Mouse (Mus musculus): Measurements from ENCODE around the gene Rassf2.

DNA sequence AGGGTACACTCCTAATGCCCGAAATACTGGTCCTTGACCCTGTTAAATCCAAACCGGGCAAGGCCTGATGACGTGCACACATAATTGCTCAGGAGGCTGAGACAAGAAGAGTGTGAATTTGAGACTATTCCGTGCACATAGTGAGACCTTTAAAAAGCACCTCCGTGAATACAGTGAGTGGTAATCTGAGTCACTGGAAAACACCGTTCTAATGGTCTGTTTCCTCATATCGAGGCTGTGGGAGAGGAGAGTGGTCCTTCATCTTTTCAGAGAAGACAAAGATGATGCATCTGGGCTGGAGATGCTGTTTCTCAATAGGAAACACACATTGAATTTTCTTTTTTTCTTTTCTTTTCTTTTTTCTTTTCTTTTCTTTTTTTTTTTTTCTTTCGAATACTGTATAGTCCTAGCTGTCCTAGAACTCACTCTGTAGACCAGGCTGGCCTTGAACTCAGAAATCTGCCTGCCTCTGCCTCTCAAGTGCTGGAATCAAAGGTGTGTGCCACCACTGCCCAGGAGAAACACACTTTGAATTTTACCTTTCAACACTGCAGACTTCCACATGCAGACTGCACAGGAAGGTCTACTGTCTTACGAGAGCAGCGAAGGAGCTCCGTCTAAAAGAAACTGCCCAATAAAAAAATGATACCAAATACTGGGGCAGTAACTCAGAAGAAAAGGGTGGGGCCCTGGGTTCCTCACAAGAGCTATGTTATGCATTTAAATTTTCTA, 1.5 kb upstream of the Rassf2 start:
- TF ChIP-seq CTCF (IDR thresholded peaks at IDR 0.05; ENCODE audit: low read depth) (no peak), EP300 (IDR thresholded peaks at IDR 0.05; ENCODE audit: low read depth) (no peak)
